ENCODE assay signal across 8 mouse cellular contexts in the genomic region with DNA sequence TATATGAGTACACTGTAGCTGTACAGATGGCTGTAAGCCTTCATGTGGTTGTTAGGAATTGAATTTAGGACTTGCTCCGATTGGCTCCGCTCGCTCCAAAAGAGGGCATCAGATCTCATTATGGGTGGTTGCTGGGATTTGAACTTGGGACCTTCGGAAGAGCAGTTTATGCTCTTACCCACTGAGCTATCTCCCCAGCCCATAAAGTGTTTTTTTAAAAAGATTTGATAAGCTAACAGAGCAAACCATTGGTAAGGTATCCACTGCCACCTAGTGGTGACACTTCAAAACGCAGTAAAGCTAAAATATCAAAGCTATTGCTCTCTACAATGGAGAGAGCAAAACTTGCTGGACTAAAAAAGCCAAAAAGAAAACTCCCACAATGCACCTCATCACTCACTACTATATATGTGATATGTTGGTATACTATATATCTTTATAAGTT. TPM values are rescaled to one million over a fixed set of nuclear protein-coding genes. Genes with fewer than 3 reads are reported as not detected.
DNase-seq lines count a peak whose midpoint lies in the region; ATAC-seq and TF ChIP-seq lines count a peak whose summit lies in the region.

No protein-coding gene starts in this region.

- H3K4me1 ChIP-seq in limb, embryonic 11.5 days (ENCODE audit: control insufficient read depth, insufficient read depth, low read length), result no peaks in the 10 kb centered on the region
- H3K4me1 ChIP-seq in limb, embryonic 10.5 days, result no peaks in the 10 kb centered on the region
- H3K4me1 ChIP-seq in midbrain, embryonic 14.5 days (ENCODE audit: control insufficient read depth, insufficient read depth, low read length), result no peaks in the 10 kb centered on the region
- no peaks in the 10 kb centered on the region for H3K4me1 ChIP-seq in stomach, postnatal 0 days (replicated peaks; ENCODE audit: control insufficient read depth, insufficient read depth)

- peak; percentile 59 for DNase-seq in limb, embryonic 11.5 days (ENCODE audit: low spot score)
- no peak for DNase-seq in limb, embryonic 10.5 days (ENCODE audit: low spot score)
- DNase-seq in c-Kit-negative CD71-positive TER-119-positive erythroid progenitor cells, embryonic 14.5 days (ENCODE audit: low read depth, low spot score), result peak; percentile 45
- peak; percentile 58 for DNase-seq in fibroblast of lung, adult 2 months (ENCODE audit: low read depth)
- DNase-seq in induced T-regulatory cell, adult 2 months (ENCODE audit: low read depth), result peak; percentile 79
- DNase-seq in left cerebral cortex, postnatal 25 days (ENCODE audit: low spot score in 2 of 2), result peak; percentile 47 to 71
- peak; percentile 88 for DNase-seq in midbrain, embryonic 14.5 days
- DNase-seq in stomach, postnatal 0 days (ENCODE audit: low spot score), result peak; percentile 36

- H3K4me3 ChIP-seq in limb, embryonic 11.5 days (ENCODE audit: low read depth, low read length), result no peak overlapping the region
- no peak overlapping the region for H3K4me3 ChIP-seq in limb, embryonic 10.5 days
- H3K4me3 ChIP-seq in midbrain, embryonic 14.5 days (replicated peaks; ENCODE audit: low read depth, low read length), result no peak overlapping the region
- no peak overlapping the region for H3K4me3 ChIP-seq in stomach, postnatal 0 days (ENCODE audit: low read depth, low read length)

- TF ChIP-seq CTCF in stomach, postnatal 0 days (IDR thresholded peaks at IDR 0.05; ENCODE audit: low read depth), result peak; percentile 88

- no peak overlapping the region for H3K4me2 ChIP-seq in limb, embryonic 11.5 days (ENCODE audit: low read depth, severe bottlenecking)
- no peak overlapping the region for H3K4me2 ChIP-seq in midbrain, embryonic 14.5 days (ENCODE audit: low read length)
- H3K4me2 ChIP-seq in stomach, postnatal 0 days (replicated peaks; ENCODE audit: low read depth), result no peak overlapping the region

- no peak overlapping the region for H3K9ac ChIP-seq in limb, embryonic 11.5 days (ENCODE audit: low read length)
- no peak overlapping the region for H3K9ac ChIP-seq in midbrain, embryonic 14.5 days (replicated peaks; ENCODE audit: low read length)
- H3K9ac ChIP-seq in stomach, postnatal 0 days (ENCODE audit: low read length), result no peak overlapping the region

- TF ChIP-seq EP300 in stomach, postnatal 0 days (optimal IDR thresholded peaks at IDR 0.05), result no peak

- WGBS in limb, embryonic 11.5 days, result 70% methylated on average over 5 of the region's 5 CpGs
- 69% methylated on average over 5 of the region's 5 CpGs for WGBS in limb, embryonic 10.5 days
- WGBS in midbrain, embryonic 14.5 days, result 67% methylated on average over 5 of the region's 5 CpGs
- 67% methylated on average over 5 of the region's 5 CpGs for WGBS in stomach, postnatal 0 days

- intact Hi-C loops in left cerebral cortex, postnatal 25 days (cut with DNase I), result loop anchor here (2.0 kb wide), 1 partner anchor 97 kb away; no protein-coding TSS in a partner anchor

- ATAC-seq in limb, embryonic 11.5 days (ENCODE audit: insufficient number of reproducible peaks, low FRiP score, low TSS enrichment, low read depth), result peak; percentile 44; the same call in 1 of the 2 replicates
- peak; percentile 69 for ATAC-seq in midbrain, embryonic 14.5 days (ENCODE audit: low FRiP score, low TSS enrichment)
- ATAC-seq in stomach, postnatal 0 days (ENCODE audit: low FRiP score, low TSS enrichment), result peak; percentile 42

- H3K27me3 ChIP-seq in limb, embryonic 11.5 days (ENCODE audit: control insufficient read depth, insufficient read depth, low read length), result no peaks in the 10 kb centered on the region
- H3K27me3 ChIP-seq in limb, embryonic 10.5 days (ENCODE audit: low read depth, poor library complexity, severe bottlenecking), result no peaks in the 10 kb centered on the region
- no peaks in the 10 kb centered on the region for H3K27me3 ChIP-seq in midbrain, embryonic 14.5 days (ENCODE audit: control insufficient read depth, insufficient read depth, low read length)
- no peaks in the 10 kb centered on the region for H3K27me3 ChIP-seq in stomach, postnatal 0 days (ENCODE audit: control insufficient read depth, insufficient read depth, low read length)

- peaks cover 4% of the 10 kb centered on the region; the same call in 1 of the 2 replicates for H3K36me3 ChIP-seq in limb, embryonic 11.5 days (ENCODE audit: control insufficient read depth, insufficient read depth, low read length)
- H3K36me3 ChIP-seq in limb, embryonic 10.5 days, result peaks cover 36% of the 10 kb centered on the region
- peaks cover 13% of the 10 kb centered on the region for H3K36me3 ChIP-seq in midbrain, embryonic 14.5 days (ENCODE audit: control insufficient read depth, insufficient read depth, low read length)
- H3K36me3 ChIP-seq in stomach, postnatal 0 days (ENCODE audit: control insufficient read depth, insufficient read depth, low read length), result 0 out of 2 replicates have a peak, but pooled peaks cover 5% of the 10 kb centered on the region

- no peaks in the 10 kb centered on the region for H3K9me3 ChIP-seq in limb, embryonic 11.5 days (ENCODE audit: control insufficient read depth, low read length)
- H3K9me3 ChIP-seq in limb, embryonic 10.5 days (replicated peaks), result no peaks in the 10 kb centered on the region
- H3K9me3 ChIP-seq in midbrain, embryonic 14.5 days (ENCODE audit: control insufficient read depth, low read length), result no peaks in the 10 kb centered on the region
- H3K9me3 ChIP-seq in stomach, postnatal 0 days (ENCODE audit: control insufficient read depth, low read length), result no peaks in the 10 kb centered on the region

- H3K27ac ChIP-seq in limb, embryonic 11.5 days (replicated peaks; ENCODE audit: low read depth, low read length), result no peak overlapping the region
- H3K27ac ChIP-seq in limb, embryonic 10.5 days, result no peak overlapping the region
- H3K27ac ChIP-seq in midbrain, embryonic 14.5 days (replicated peaks; ENCODE audit: low read depth, low read length), result no peak overlapping the region
- H3K27ac ChIP-seq in stomach, postnatal 0 days (replicated peaks), result no peak overlapping the region

RNA-seq across cellular contexts. Expression of a gene that starts 30.0 kb away (rescaled TPM):
- polyA plus RNA-seq in limb, embryonic 11.5 days (2014; fragmentation: Nextera tagmentation; extraction: Ambion mirVana), result not detected in 2 replicates
- polyA plus RNA-seq in limb, embryonic 10.5 days (2016; fragmentation: Nextera tagmentation; extraction: Ambion mirVana), result 0.06 TPM in 1 of 2 replicates, not detected in the other
- not detected for total RNA-seq in left cerebral cortex, postnatal 25 days (2021)
- not detected in 2 replicates for polyA plus RNA-seq in midbrain, embryonic 14.5 days (2014; fragmentation: Nextera tagmentation; extraction: Ambion mirVana)
- polyA plus RNA-seq in stomach, postnatal 0 days (2015; fragmentation: Nextera tagmentation; extraction: Ambion mirVana), result 0.10 TPM in 1 of 2 replicates, not detected in the other

RNA-seq across cellular contexts. Expression of a gene that starts 37.2 kb away (rescaled TPM):
- 52.1 and 56.4 TPM in 2 replicates for polyA plus RNA-seq in limb, embryonic 11.5 days (2014; fragmentation: Nextera tagmentation; extraction: Ambion mirVana)
- 58.4 and 59.0 TPM in 2 replicates for polyA plus RNA-seq in limb, embryonic 10.5 days (2016; fragmentation: Nextera tagmentation; extraction: Ambion mirVana)
- 100 to 1,000 TPM; 108 to 126 TPM for total RNA-seq in left cerebral cortex, postnatal 25 days (2021)
- 48.3 and 53.1 TPM in 2 replicates for polyA plus RNA-seq in midbrain, embryonic 14.5 days (2014; fragmentation: Nextera tagmentation; extraction: Ambion mirVana)
- polyA plus RNA-seq in stomach, postnatal 0 days (2015; fragmentation: Nextera tagmentation; extraction: Ambion mirVana), result 73.5 and 80.9 TPM in 2 replicates
